Mouse (Mus musculus) right cerebral cortex, postnatal 4 days (tissue): ENCODE measurements around the gene Tcp11l2.
A peak's percentile ranks its signal among the peaks of the same experiment; 100 is the strongest.

Source experiments
- DNase-seq: peaks from one replicate; pipeline ENCODE4 v3.0.0-alpha.2; 2022

Gene Tcp11l2

GRCm38 (mm10) chr10:84576395-84577070 is at the start of gene Tcp11l2:
TSS of gene Tcp11l2 (plus strand) at chr10:84576626.
- DNase-seq, result peak; percentile 84

- DNase-seq, result no peak
Measured at GRCm38 (mm10) chr10:84527070-84527469, 49.4 kb upstream of the Tcp11l2 start.

GRCm38 (mm10) chr10:84527631-84528030 is 48.8 kb upstream of the Tcp11l2 start:
- no peak for DNase-seq

GRCm38 (mm10) chr10:84530388-84530787 is 46.0 kb upstream of the Tcp11l2 start:
- DNase-seq, result no peak

GRCm38 (mm10) chr10:84531576-84531975 is 44.9 kb upstream of the Tcp11l2 start:
- DNase-seq, result no peak

- DNase-seq, result no peak
Measured at GRCm38 (mm10) chr10:84532191-84532889, 44.1 kb upstream of the Tcp11l2 start.

GRCm38 (mm10) chr10:84532911-84533882 is 43.2 kb upstream of the Tcp11l2 start:
- DNase-seq, result peak; percentile 64

GRCm38 (mm10) chr10:84533912-84534671 is 42.3 kb upstream of the Tcp11l2 start, which contains the start of gene Ckap4:
TSS of gene Ckap4 (minus strand) at chr10:84534062.
- DNase-seq, result peak; percentile 72

- no peak for DNase-seq
Measured at GRCm38 (mm10) chr10:84535458-84535857, 41.0 kb upstream of the Tcp11l2 start.

- DNase-seq, result peak; percentile 20
Measured at GRCm38 (mm10) chr10:84535859-84536258, 40.6 kb upstream of the Tcp11l2 start.

GRCm38 (mm10) chr10:84539651-84540050 is 36.8 kb upstream of the Tcp11l2 start:
- DNase-seq, result no peak

- DNase-seq, result no peak
Measured at GRCm38 (mm10) chr10:84542802-84543658, 33.4 kb upstream of the Tcp11l2 start.

GRCm38 (mm10) chr10:84544841-84545610 is 31.4 kb upstream of the Tcp11l2 start:
- no peak for DNase-seq

- no peak for DNase-seq
Measured at GRCm38 (mm10) chr10:84549146-84549919, 27.1 kb upstream of the Tcp11l2 start.

GRCm38 (mm10) chr10:84549920-84550293 is 26.5 kb upstream of the Tcp11l2 start:
- no peak for DNase-seq

- no peak for DNase-seq
Measured at GRCm38 (mm10) chr10:84551846-84552245, 24.6 kb upstream of the Tcp11l2 start.

GRCm38 (mm10) chr10:84552477-84552876 is 23.9 kb upstream of the Tcp11l2 start:
- DNase-seq, result no peak

- no peak for DNase-seq
Measured at GRCm38 (mm10) chr10:84554291-84555009, 22.0 kb upstream of the Tcp11l2 start.

GRCm38 (mm10) chr10:84556120-84556519 is 20.3 kb upstream of the Tcp11l2 start:
- no peak for DNase-seq
